Mouse (Mus musculus) mesoderm, embryonic 11.5 days (tissue): ENCODE data around the gene Tmem56.

Experiments used
- DNase-seq: peaks from one replicate; pipeline ENCODE4 v3.0.0-alpha.2; 2012; ENCODE audit warnings: low read depth, low spot score

Tmem56 gene

DNA sequence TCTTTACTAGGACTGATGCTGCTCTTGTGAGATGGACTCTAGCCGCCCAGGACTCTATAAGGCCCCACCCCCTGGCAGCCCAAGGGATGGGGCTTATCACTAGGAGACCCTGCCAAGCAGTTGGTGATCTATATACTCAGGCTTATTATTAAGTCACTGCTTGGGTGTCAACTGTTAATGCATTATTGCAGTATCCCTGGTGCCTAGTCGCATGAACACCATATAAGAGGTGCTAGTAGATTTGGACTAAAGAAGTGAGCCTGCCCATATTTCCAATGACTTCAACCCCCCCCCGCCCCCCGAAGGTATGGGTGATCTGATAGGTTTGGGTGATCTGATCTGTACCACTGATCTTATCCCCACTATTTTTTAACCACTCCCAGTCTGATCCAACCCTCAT, at the start of gene Tmem56:
TSS of gene Tmem56 (minus strand) at position 101 of the 400 bp plus-strand sequence.
- no peak for DNase-seq

DNA sequence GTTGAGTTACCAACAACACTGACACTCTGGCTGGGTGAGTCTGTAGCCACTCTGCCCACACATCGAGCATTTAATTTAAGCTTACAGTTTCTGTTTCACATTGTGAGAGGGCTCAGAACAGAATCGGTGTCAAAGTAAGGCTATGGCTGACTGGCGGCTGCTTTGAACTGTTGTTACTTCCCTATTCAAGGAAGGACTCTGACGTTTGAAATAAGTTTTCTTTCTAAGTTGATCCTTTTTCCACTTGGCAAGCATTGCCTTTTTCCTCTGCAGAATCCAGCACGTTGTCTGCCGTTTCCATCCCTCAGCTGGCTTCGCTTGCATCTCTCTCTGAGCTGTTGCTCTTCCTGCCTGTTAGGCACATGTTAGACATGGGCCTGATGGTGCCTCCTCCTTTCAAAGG, 47.3 kb upstream of the Tmem56 start:
- no peak for DNase-seq

- no peak for DNase-seq
Measured at GRCm38 (mm10) chr3:121329647-121330046, 46.7 kb upstream of the Tmem56 start.

DNA sequence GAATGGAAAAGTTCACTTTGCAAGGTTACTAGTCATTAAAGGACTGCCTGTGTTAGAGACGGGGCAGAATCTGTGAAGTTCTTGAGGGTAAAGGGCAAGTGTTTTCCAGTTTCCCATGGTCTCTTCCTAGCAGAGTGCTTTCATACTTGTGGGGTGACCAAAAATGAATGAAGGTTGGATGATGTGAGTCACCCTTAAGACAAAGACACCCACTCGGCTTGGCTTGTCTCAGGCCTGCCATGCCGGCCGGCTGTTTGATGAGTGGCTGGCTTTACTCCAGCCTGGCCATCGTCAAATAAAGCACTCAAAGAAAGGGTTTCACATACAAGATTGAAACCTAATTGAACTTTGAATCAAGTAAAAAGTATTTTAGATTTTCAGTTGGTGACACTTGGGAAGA, 44.5 kb upstream of the Tmem56 start:
- no peak for DNase-seq

GRCm38 (mm10) chr3:121323371-121323770, 40.5 kb upstream of the Tmem56 start:
- DNase-seq, result no peak

- no peak for DNase-seq
Measured at GRCm38 (mm10) chr3:121320896-121321295, 38.0 kb upstream of the Tmem56 start.

- no peak for DNase-seq
Measured at GRCm38 (mm10) chr3:121319906-121320305, 37.0 kb upstream of the Tmem56 start.

- no peak for DNase-seq
Measured at GRCm38 (mm10) chr3:121315498-121315897, 32.6 kb upstream of the Tmem56 start.

DNA sequence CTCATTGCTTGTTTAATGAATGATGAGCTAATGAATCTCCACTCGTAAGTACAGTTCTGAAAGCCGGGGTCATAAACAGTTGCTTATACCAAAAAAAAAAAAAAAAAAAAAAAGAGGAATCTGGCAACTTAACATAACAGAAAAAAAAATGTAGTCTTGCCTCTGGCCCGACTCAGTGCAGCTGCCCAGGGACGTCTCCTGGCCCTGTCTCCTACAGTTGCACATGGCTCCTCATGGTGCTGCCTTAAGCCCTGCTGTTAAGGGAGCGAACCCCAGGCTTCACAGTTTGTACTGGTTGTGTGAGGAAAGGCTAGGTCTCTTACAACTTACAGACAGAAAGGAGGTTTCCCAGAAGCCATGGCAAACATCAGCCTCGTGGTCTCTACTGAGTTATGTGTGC, 31.3 kb upstream of the Tmem56 start:
- no peak for DNase-seq

GRCm38 (mm10) chr3:121312979-121313378, 30.1 kb upstream of the Tmem56 start:
- no peak for DNase-seq

- no peak for DNase-seq
Measured at GRCm38 (mm10) chr3:121312426-121312825, 29.5 kb upstream of the Tmem56 start.

DNA sequence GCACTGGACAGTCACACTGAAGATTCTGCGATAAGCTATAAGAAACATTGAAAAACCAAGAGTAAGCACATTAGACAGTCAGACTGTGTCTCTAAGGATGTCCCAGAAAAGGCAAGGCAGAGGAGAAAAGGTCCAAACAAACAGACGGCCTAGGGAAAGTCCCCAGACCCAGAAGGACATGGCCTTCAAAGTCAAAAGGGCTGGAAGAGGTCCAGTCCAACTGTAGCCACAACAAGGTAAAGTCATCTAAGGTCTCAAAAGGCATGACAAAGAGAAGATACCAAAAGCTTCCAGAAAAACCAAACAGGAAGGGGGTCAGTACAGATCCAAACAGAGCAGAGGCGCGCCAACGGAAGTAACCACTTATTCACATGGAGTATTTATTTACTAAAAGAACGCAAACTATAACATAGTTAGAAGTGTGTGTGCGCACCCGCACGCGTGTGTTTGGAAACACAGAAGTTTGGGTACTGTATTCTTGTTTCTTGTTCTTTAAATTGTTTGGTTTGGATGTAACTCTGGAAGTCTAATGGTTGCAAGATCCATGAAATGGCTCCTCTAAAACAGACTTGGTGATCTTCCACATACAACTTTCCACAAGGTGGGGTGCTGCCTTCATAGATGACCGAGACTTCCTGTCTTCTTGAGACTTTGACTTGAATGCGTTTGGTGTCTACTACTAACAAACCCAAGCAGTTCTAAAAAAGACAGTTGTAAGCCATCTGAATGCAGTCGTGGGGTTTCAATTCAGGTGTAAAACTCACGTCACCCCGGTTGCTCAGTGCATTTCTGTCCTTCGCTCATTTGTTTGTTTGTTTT, 27.2 kb upstream of the Tmem56 start:
- DNase-seq, result no peak

- no peak for DNase-seq
Measured at GRCm38 (mm10) chr3:121309429-121309828, 26.5 kb upstream of the Tmem56 start.

DNA sequence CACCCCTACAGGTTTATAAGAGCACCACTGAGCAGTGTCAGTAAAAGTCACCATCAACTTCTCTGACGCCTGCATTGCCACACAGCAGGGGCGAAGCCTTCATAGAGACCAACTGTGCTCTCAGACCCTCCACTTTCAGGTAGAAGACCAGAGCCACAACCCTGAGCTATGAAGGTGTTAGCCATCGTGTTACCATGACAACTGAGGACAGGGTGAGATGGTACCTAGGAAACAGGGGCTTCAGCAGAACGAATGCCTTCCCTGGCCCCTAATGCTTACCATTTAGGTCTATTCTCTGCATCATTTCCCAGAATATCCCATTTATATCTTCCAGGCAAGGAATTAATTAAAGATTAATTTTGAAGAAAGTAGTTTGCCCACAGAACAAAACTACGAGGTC, 26.0 kb upstream of the Tmem56 start:
- no peak for DNase-seq

DNA sequence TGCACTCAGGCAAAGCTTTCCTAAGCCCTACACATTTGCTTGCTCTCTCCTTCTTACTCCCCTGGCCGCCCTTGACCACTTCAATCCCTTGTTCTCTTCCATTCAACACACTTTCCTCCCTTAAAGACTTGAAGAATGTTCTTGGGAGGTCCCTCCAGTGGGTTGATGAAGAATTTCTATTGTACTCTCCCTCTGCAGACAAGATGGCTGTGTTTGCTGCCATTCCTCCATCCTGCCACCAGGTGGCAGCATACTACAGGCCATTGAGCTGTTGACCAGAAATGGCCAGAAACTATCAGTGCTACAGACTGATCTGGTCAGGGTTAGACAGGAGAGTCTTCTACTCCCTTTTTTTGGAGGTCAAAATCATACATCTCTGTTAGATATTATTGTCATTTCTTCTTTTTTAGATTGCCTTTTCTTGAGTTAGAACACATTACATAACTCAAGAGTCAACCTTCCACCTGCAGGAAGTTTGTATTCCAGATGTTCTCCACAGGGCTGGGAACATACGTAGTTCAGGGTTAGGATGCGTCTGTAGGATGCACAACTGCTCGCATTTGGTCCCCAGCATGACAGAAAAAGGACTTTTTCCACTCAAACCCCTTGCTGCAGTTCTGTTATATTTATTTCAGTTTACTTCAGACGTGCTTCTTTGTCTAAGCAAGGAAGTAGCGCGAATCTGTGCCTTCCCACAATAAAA, 24.8 kb upstream of the Tmem56 start:
- DNase-seq, result peak; percentile 88

GRCm38 (mm10) chr3:121306641-121307040, 23.7 kb upstream of the Tmem56 start:
- DNase-seq, result peak; percentile 16

- DNase-seq, result no peak
Measured at GRCm38 (mm10) chr3:121294200-121294599, 11.3 kb upstream of the Tmem56 start.

DNA sequence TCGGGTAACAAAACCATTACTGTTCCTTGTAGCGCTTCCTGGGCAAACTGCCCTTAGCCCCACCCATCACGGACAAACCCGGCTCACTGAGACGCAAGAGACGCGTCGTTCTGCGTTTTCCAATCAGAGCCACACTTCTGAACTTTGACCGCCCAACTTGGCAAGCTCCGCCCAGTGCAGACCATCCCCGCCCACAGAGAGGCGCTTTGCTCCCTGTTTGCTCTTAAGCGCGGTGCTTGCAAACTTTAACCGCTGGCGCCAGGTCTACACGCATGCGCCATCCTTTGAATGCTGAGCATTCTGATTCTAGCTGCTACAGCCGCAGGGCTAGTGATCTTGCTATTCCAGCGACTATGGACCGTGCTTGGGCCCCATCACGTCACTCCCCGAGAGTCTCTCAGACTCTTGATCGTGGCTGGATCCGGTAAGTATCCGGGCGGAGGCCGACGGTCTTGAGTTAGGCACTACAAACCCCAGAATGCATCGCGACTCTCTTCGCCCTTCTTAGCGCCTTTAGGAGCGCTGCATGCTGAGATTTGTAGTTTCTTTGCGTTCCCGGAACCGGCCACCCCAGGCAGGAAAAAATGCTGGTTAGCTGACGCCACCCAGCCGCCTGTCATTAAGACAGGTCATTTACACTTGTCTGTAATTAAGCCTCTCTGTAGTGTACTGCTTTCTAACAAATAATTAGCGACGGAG, 8.8 kb upstream of the Tmem56 start, which contains the start of gene Alg14:
TSS of gene Alg14 (plus strand) at position 214 of the 699 bp plus-strand sequence.
- peak; percentile 97 for DNase-seq

- DNase-seq, result no peak
Measured at GRCm38 (mm10) chr3:121291225-121291559, 8.3 kb upstream of the Tmem56 start.

- DNase-seq, result no peak
Measured at GRCm38 (mm10) chr3:121290681-121291080, 7.8 kb upstream of the Tmem56 start.

DNA sequence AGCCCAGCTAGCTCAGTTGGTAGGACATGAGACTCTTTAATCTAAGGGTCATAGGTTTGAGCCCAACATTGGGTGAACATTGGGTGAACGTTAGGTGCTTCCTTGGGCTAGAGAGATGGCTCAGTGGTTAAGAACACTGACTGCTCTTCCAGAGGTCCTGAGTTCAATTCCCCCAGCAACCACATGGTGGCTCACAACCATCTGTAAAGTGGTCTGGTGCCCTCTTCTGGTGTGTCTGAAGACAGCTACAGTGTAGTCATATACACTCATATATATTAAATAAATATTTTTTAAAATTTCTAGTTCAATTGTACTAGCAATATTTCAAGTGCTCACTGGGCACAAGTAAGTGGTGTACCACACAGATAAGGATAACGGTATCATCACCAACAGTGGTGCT, 4.3 kb upstream of the Tmem56 start:
- DNase-seq, result no peak

DNA sequence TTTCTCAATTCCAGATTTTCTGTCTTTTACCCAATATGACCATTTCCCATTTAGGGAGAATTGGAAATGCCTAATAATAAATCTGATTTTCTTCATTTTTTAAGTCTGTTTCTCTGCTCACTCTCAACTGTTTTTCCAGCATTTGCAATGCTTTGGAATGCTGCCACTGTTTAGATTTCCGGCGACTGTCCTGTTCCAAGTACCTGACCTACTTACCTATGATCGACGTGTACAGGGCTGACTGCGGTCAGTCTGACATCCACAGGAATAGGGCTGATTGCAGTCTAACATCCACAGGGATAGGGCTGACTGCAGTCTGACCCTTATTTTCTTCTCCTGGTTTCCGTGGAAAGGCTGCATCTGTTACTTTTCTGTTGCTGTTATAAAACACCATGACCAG, 2.3 kb upstream of the Tmem56 start:
- no peak for DNase-seq
